Mouse (Mus musculus): ENCODE results near the gene Pfas. TPM values are rescaled to one million over a fixed set of nuclear protein-coding genes. Genes with fewer than 3 reads are reported as not detected.

Pfas gene
- polyA plus RNA-seq, 1 experiment from 2014 or later = 12.9 TPM

GRCm38 (mm10) chr11:68956697-68957096, 51.6 kb downstream of the Pfas start:
- no peak for ATAC-seq

GRCm38 (mm10) chr11:68956107-68956506, 52.2 kb downstream of the Pfas start:
- peaks cover 11% of the 10 kb centered on the region for H3K4me1 ChIP-seq (ENCODE audit: control insufficient read depth, insufficient read depth, low read depth, low read length)
- ATAC-seq = no peak
- no peak overlapping the region for H3K9ac ChIP-seq (ENCODE audit: low read depth, low read length)
- no peaks in the 10 kb centered on the region for H3K36me3 ChIP-seq (ENCODE audit: control insufficient read depth, insufficient read depth, low read length)
- peak overlapping the region; percentile 16; the same call in 1 of the 2 replicates for H3K27ac ChIP-seq (ENCODE audit: low read depth, low read length)
- H3K4me3 ChIP-seq (ENCODE audit: low read length) = no peak overlapping the region
- H3K4me2 ChIP-seq (ENCODE audit: low read length) = no peak overlapping the region
- peaks cover 23% of the 10 kb centered on the region for H3K27me3 ChIP-seq (replicated peaks; ENCODE audit: control insufficient read depth, insufficient read depth, low read length)
- 37% methylated on average over 3 of the region's 3 CpGs for WGBS
- H3K9me3 ChIP-seq (ENCODE audit: control insufficient read depth, low read length) = no peaks in the 10 kb centered on the region

More at GRCm38 (mm10) chr11:68956697-68957096, 51.6 kb downstream of the Pfas start:
- Histone ChIP-seq H3K9ac (ENCODE audit: low read depth, low read length) (no peak overlapping the region; the same call in 1 of the 2 replicates), H3K9me3 (ENCODE audit: control insufficient read depth, low read length) (no peaks in the 10 kb centered on the region), H3K4me2 (ENCODE audit: low read length) (no peak overlapping the region), H3K36me3 (ENCODE audit: control insufficient read depth, insufficient read depth, low read length) (no peaks in the 10 kb centered on the region), H3K4me1 (ENCODE audit: control insufficient read depth, insufficient read depth, low read depth, low read length) (peaks cover 11% of the 10 kb centered on the region), H3K4me3 (ENCODE audit: low read length) (0 out of 2 replicates have a peak overlapping the region, but pooled peaks have one; percentile 3), H3K27ac (ENCODE audit: low read depth, low read length) (no peak overlapping the region), H3K27me3 (replicated peaks; ENCODE audit: control insufficient read depth, insufficient read depth, low read length) (peaks cover 23% of the 10 kb centered on the region)
- WGBS = 35% methylated on average over 13 of the region's 13 CpGs

GRCm38 (mm10) chr11:68955473-68955872, 52.8 kb downstream of the Pfas start:
- Histone ChIP-seq H3K27me3 (replicated peaks; ENCODE audit: control insufficient read depth, insufficient read depth, low read length) (peaks cover 23% of the 10 kb centered on the region), H3K4me2 (ENCODE audit: low read length) (peak overlapping the region; percentile 59; the same call in 1 of the 2 replicates)

DNA sequence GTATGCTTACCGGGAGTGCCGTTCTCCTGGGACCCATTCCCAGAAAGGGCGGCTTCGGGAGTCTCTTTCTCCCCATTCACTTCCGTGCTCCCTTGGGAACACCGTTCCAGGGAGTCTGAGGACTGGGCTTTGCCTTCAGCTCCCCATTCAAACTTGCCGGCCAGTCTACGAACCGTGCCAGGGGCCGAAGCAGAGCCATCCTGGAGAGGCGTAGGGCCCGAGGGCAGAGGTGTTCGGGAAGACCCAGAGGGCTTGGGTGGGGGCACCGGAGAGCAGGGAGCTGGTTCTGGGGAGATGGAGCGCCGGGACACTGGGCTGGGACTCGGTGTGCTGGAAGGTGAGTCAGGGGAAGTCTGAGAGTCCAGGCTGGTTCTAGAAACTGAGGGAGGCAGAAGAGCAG, 53.9 kb downstream of the Pfas start:
- peak overlapping the region; percentile 30 for H3K4me3 ChIP-seq (ENCODE audit: low read length)
- ATAC-seq = no peak
- H3K36me3 ChIP-seq (ENCODE audit: control insufficient read depth, insufficient read depth, low read length) = no peaks in the 10 kb centered on the region
- H3K9me3 ChIP-seq (ENCODE audit: control insufficient read depth, low read length) = no peaks in the 10 kb centered on the region
- WGBS = 2% methylated on average over 17 of the region's 17 CpGs
- peak overlapping the region; percentile 59 for H3K4me2 ChIP-seq (ENCODE audit: low read length)
- peaks cover 11% of the 10 kb centered on the region for H3K4me1 ChIP-seq (ENCODE audit: control insufficient read depth, insufficient read depth, low read depth, low read length)
- peak overlapping the region; percentile 60 for H3K9ac ChIP-seq (ENCODE audit: low read depth, low read length)
- H3K27me3 ChIP-seq (replicated peaks; ENCODE audit: control insufficient read depth, insufficient read depth, low read length) = peaks cover 23% of the 10 kb centered on the region
- no peak overlapping the region for H3K27ac ChIP-seq (ENCODE audit: low read depth, low read length)

More at GRCm38 (mm10) chr11:68955473-68955872, 52.8 kb downstream of the Pfas start:
- ATAC-seq = no peak
- H3K27ac ChIP-seq (ENCODE audit: low read depth, low read length) = no peak overlapping the region
- H3K4me1 ChIP-seq (ENCODE audit: control insufficient read depth, insufficient read depth, low read depth, low read length) = peaks cover 11% of the 10 kb centered on the region
- no peak overlapping the region for H3K9ac ChIP-seq (ENCODE audit: low read depth, low read length)
- no peaks in the 10 kb centered on the region for H3K9me3 ChIP-seq (ENCODE audit: control insufficient read depth, low read length)
- WGBS = 62% methylated on average over 5 of the region's 5 CpGs
- H3K36me3 ChIP-seq (ENCODE audit: control insufficient read depth, insufficient read depth, low read length) = no peaks in the 10 kb centered on the region
- peak overlapping the region; percentile 30 for H3K4me3 ChIP-seq (ENCODE audit: low read length)

DNA sequence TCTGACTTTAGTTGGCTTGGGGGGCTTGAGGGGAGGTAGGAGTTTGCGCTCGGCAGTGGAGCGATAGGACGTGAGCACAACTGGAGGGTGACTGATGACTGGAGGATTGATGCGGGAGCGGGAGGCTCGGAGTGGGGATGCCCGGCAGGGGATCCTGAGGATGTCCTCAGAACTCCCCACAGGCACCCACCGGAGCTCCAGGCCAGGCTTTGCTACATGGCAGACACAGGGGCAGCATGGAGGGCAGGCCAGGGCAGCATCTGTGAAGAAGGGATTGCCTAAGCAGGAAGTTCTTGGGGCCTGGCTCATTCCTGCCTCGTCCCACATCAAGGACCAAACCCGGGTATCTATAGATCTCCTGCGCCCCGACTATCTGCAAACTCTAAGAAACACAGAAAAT, 54.4 kb downstream of the Pfas start:
- Histone ChIP-seq H3K4me3 (ENCODE audit: low read length) (no peak overlapping the region; the same call in 1 of the 2 replicates), H3K27me3 (replicated peaks; ENCODE audit: control insufficient read depth, insufficient read depth, low read length) (peaks cover 23% of the 10 kb centered on the region), H3K4me1 (ENCODE audit: control insufficient read depth, insufficient read depth, low read depth, low read length) (peaks cover 11% of the 10 kb centered on the region), H3K27ac (ENCODE audit: low read depth, low read length) (no peak overlapping the region), H3K9me3 (ENCODE audit: control insufficient read depth, low read length) (no peaks in the 10 kb centered on the region), H3K4me2 (ENCODE audit: low read length) (peak overlapping the region; percentile 59), H3K36me3 (ENCODE audit: control insufficient read depth, insufficient read depth, low read length) (no peaks in the 10 kb centered on the region), H3K9ac (ENCODE audit: low read depth, low read length) (peak overlapping the region; percentile 17)
- 8% methylated on average over 13 of the region's 13 CpGs for WGBS
- ATAC-seq = no peak

DNA sequence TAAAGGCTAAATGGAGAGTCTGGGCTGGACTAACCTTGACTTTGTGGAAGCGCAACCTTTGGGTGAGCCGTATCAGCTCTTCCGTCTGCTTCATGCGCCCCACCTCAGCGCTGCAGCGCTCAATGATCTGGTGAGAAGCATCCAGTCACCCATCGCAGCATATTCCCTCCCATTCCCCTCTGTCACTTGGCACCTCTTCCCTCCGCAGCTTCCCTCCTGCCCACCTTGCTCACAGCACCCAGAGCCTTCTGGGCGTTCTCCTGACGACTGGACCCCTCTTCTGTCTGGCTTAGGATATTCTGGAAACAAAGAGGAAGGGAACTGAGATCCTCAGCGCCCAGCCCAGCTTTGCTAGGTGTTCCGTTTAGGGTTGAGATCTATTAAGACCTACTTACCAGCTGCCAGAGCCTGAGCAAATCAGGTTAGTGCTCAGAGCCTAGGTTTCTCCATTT, 60.7 kb downstream of the Pfas start:
- peak overlapping the region; percentile 62 for H3K9ac ChIP-seq (ENCODE audit: low read depth, low read length)
- 1% methylated on average over 12 of the region's 12 CpGs for WGBS
- ATAC-seq = peak; percentile 92

GRCm38 (mm10) chr11:68946806-68947440, 61.3 kb downstream of the Pfas start:
- Histone ChIP-seq H3K4me2 (ENCODE audit: low read length) (peak overlapping the region; percentile 58), H3K27ac (ENCODE audit: low read depth, low read length) (peak overlapping the region; percentile 87), H3K4me3 (ENCODE audit: low read length) (peak overlapping the region; percentile 50), H3K9me3 (ENCODE audit: control insufficient read depth, low read length) (no peaks in the 10 kb centered on the region), H3K36me3 (ENCODE audit: control insufficient read depth, insufficient read depth, low read length) (no peaks in the 10 kb centered on the region), H3K9ac (ENCODE audit: low read depth, low read length) (peak overlapping the region; percentile 71), H3K4me1 (ENCODE audit: control insufficient read depth, insufficient read depth, low read depth, low read length) (peaks cover 2% of the 10 kb centered on the region; the same call in 1 of the 2 replicates), H3K27me3 (replicated peaks; ENCODE audit: control insufficient read depth, insufficient read depth, low read length) (no peaks in the 10 kb centered on the region; the same call in 1 of the 2 replicates)
- peak; percentile 66 for ATAC-seq
- 9% methylated on average over 16 of the region's 16 CpGs for WGBS

More for the DNA sequence above, 60.7 kb downstream of the Pfas start:
- H3K4me2 ChIP-seq (ENCODE audit: low read length) = peak overlapping the region; percentile 58
- no peaks in the 10 kb centered on the region for H3K36me3 ChIP-seq (ENCODE audit: control insufficient read depth, insufficient read depth, low read length)
- peaks cover under 1% of the 10 kb centered on the region for H3K27me3 ChIP-seq (replicated peaks; ENCODE audit: control insufficient read depth, insufficient read depth, low read length)
- H3K27ac ChIP-seq (ENCODE audit: low read depth, low read length) = peak overlapping the region; percentile 87
- H3K4me1 ChIP-seq (ENCODE audit: control insufficient read depth, insufficient read depth, low read depth, low read length) = peaks cover 2% of the 10 kb centered on the region; the same call in 1 of the 2 replicates
- H3K9me3 ChIP-seq (ENCODE audit: control insufficient read depth, low read length) = no peaks in the 10 kb centered on the region
- peak overlapping the region; percentile 50 for H3K4me3 ChIP-seq (ENCODE audit: low read length)

GRCm38 (mm10) chr11:68946001-68946400, 62.3 kb downstream of the Pfas start:
- H3K27me3 ChIP-seq (replicated peaks; ENCODE audit: control insufficient read depth, insufficient read depth, low read length) = no peaks in the 10 kb centered on the region
- peak overlapping the region; percentile 50 for H3K4me3 ChIP-seq (ENCODE audit: low read length)
- H3K4me2 ChIP-seq (ENCODE audit: low read length) = peak overlapping the region; percentile 58
- no peak overlapping the region for H3K9ac ChIP-seq (ENCODE audit: low read depth, low read length)
- no peaks in the 10 kb centered on the region for H3K36me3 ChIP-seq (ENCODE audit: control insufficient read depth, insufficient read depth, low read length)
- no peak for ATAC-seq
- 89% methylated on average over 4 of the region's 4 CpGs for WGBS
- peaks cover 2% of the 10 kb centered on the region; the same call in 1 of the 2 replicates for H3K4me1 ChIP-seq (ENCODE audit: control insufficient read depth, insufficient read depth, low read depth, low read length)
- H3K27ac ChIP-seq (ENCODE audit: low read depth, low read length) = peak overlapping the region; percentile 87; the same call in 1 of the 2 replicates
- H3K9me3 ChIP-seq (ENCODE audit: control insufficient read depth, low read length) = no peaks in the 10 kb centered on the region

GRCm38 (mm10) chr11:68945245-68945644, 63.0 kb downstream of the Pfas start:
- no peak overlapping the region for H3K9ac ChIP-seq (ENCODE audit: low read depth, low read length)
- no peak for ATAC-seq
- H3K4me2 ChIP-seq (ENCODE audit: low read length) = no peak overlapping the region
- H3K4me3 ChIP-seq (ENCODE audit: low read length) = no peak overlapping the region
- no peaks in the 10 kb centered on the region for H3K27me3 ChIP-seq (replicated peaks; ENCODE audit: control insufficient read depth, insufficient read depth, low read length)
- H3K36me3 ChIP-seq (ENCODE audit: control insufficient read depth, insufficient read depth, low read length) = no peaks in the 10 kb centered on the region
- peaks cover 7% of the 10 kb centered on the region for H3K4me1 ChIP-seq (ENCODE audit: control insufficient read depth, insufficient read depth, low read depth, low read length)
- H3K9me3 ChIP-seq (ENCODE audit: control insufficient read depth, low read length) = no peaks in the 10 kb centered on the region
- no peak overlapping the region for H3K27ac ChIP-seq (ENCODE audit: low read depth, low read length)
- 81% methylated on average over 2 of the region's 2 CpGs for WGBS

Measured in hindbrain, embryonic 16.5 days (tissue).